ENCODE assay signal across 8 mouse cellular contexts in the genomic region with DNA sequence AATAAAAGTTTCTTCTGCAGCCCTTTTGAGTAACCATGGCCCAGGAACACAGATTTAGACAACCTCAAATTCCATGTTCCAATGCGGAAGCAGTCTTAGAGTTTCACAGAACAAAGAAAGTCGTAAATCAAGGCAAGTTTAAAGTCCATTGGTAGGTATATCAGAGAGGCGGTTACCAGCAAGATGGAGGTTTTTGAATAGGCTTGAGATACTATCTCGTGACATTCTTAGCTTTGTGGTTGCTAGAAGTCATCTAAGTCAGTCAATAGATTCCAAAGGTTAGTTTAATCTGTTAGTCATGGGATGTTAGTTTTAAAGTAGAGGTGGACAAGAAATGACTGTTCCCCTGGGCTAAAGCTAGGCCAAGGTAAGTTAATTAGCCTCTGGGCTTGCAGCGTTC. TPM values are rescaled to one million over a fixed set of nuclear protein-coding genes. Genes with fewer than 3 reads are reported as not detected.
DNase-seq lines count a peak whose midpoint lies in the region; ATAC-seq and TF ChIP-seq lines count a peak whose summit lies in the region.

A gene (minus strand): TSS at position 89 of the 400 bp plus-strand sequence.

- 50% methylated on average over 5 of the region's 5 CpGs for WGBS in heart, embryonic 12.5 days
- 17% methylated on average over 5 of the region's 5 CpGs for WGBS in large intestine, adult 2 months
- WGBS in midbrain, embryonic 12.5 days: 47% methylated on average over 5 of the region's 5 CpGs

- ATAC-seq in heart, embryonic 12.5 days (ENCODE audit: insufficient number of reproducible peaks, low FRiP score): no peak
- no peak for ATAC-seq in midbrain, embryonic 12.5 days (ENCODE audit: low FRiP score, low read depth)

- H3K27me3 ChIP-seq in heart, embryonic 12.5 days (replicated peaks): no peaks in the 10 kb centered on the region
- H3K27me3 ChIP-seq in midbrain, embryonic 12.5 days: peaks cover 14% of the 10 kb centered on the region

- H3K36me3 ChIP-seq in heart, embryonic 12.5 days: no peaks in the 10 kb centered on the region
- no peaks in the 10 kb centered on the region for H3K36me3 ChIP-seq in midbrain, embryonic 12.5 days

- no peak for TF ChIP-seq POLR2A in cortical plate, adult 2 months (IDR thresholded peaks at IDR 0.05; ENCODE audit: extremely low read depth, insufficient read depth, low read length)

- H3K9ac ChIP-seq in heart, embryonic 12.5 days: peak within 1 kb of the TSS; percentile 92
- H3K9ac ChIP-seq in midbrain, embryonic 12.5 days (replicated peaks): peak within 1 kb of the TSS; percentile 76

- peak within 1 kb of the TSS; percentile 28 for H3K4me3 ChIP-seq in cortical plate, adult 2 months (ENCODE audit: insufficient read depth, low read length)
- peak within 1 kb of the TSS; percentile 90 for H3K4me3 ChIP-seq in heart, embryonic 12.5 days
- H3K4me3 ChIP-seq in midbrain, embryonic 12.5 days: peak within 1 kb of the TSS; percentile 76

- H3K27ac ChIP-seq in cortical plate, adult 2 months (ENCODE audit: insufficient read depth, low read length): no peak within 1 kb of the TSS
- no peak within 1 kb of the TSS; the same call in 1 of the 2 replicates for H3K27ac ChIP-seq in heart, embryonic 12.5 days (ENCODE audit: poor library complexity, severe bottlenecking)
- no peak within 1 kb of the TSS for H3K27ac ChIP-seq in midbrain, embryonic 12.5 days (replicated peaks)

- no peak for TF ChIP-seq CTCF in cortical plate, adult 2 months (IDR thresholded peaks at IDR 0.05; ENCODE audit: extremely low read depth, insufficient read depth, low read length)

- H3K9me3 ChIP-seq in heart, embryonic 12.5 days (replicated peaks): no peaks in the 10 kb centered on the region
- no peaks in the 10 kb centered on the region for H3K9me3 ChIP-seq in midbrain, embryonic 12.5 days

- peak; percentile 76 for DNase-seq in kidney, adult 9 months
- DNase-seq in kidney, postnatal 4 days: no peak
- peak; percentile 72 for DNase-seq in large intestine, adult 2 months (ENCODE audit: low read depth, low spot score)
- DNase-seq in cerebellum, postnatal 10 days: no peak
- no peak for DNase-seq in right cerebral cortex, adult 2 months (ENCODE audit: low spot score in 2 of 2)

- H3K4me2 ChIP-seq in heart, embryonic 12.5 days: peak within 1 kb of the TSS; percentile 99
- peak within 1 kb of the TSS; percentile 98 for H3K4me2 ChIP-seq in midbrain, embryonic 12.5 days (replicated peaks)

- H3K4me1 ChIP-seq in cortical plate, adult 2 months (ENCODE audit: control insufficient read depth, insufficient read depth, low read length): no peaks in the 10 kb centered on the region
- H3K4me1 ChIP-seq in heart, embryonic 12.5 days (replicated peaks): 0 out of 2 replicates have a peak, but pooled peaks cover 2% of the 10 kb centered on the region
- peaks cover 7% of the 10 kb centered on the region; the same call in 1 of the 2 replicates for H3K4me1 ChIP-seq in midbrain, embryonic 12.5 days

RNA-seq across cellular contexts. Expression of the gene that starts here (rescaled TPM):
- 7.6 and 8.2 TPM in 2 replicates for polyA plus RNA-seq in cortical plate, adult 2 months (2012; rRNA removed)
- polyA plus RNA-seq in heart, embryonic 12.5 days (2016; fragmentation: Nextera tagmentation; extraction: Ambion mirVana): 11.4 and 12.1 TPM in 2 replicates
- polyA plus RNA-seq in large intestine, adult 2 months (2012; rRNA removed): 2.7 and 7.4 TPM in 2 replicates
- polyA plus RNA-seq in midbrain, embryonic 12.5 days (2016; fragmentation: Nextera tagmentation; extraction: Ambion mirVana): 26.9 and 27.6 TPM in 2 replicates

Comparison
In these comparisons a context has a peak if more than half of its experiments do, and no peak if none do; other contexts are left out.
1. DNase-seq: peak in kidney, adult 9 months (single experiment) and large intestine, adult 2 months (single experiment); none in kidney, postnatal 4 days (0 of 2), cerebellum, postnatal 10 days (0 of 2) and right cerebral cortex, adult 2 months (0 of 2).
2. H3K4me3 ChIP-seq: peak in every context shown above with its lines; median percentile 90 in heart, embryonic 12.5 days; 76 in midbrain, embryonic 12.5 days; 28 in cortical plate, adult 2 months.